Mouse (Mus musculus) embryonic facial prominence, embryonic 12.5 days (tissue): ENCODE results near the gene Sox6. TPM values are rescaled to one million over a fixed set of nuclear protein-coding genes. Genes with fewer than 3 reads are reported as not detected.

ENCODE experiments used
- ATAC-seq: fragments of 200-750 bp; cut with Nextera tagmentation; 2 replicates; pipeline ENCODE4 v1.8.0; 2017; ENCODE audit not compliant: insufficient number of reproducible peaks, insufficient read depth, low FRiP score, low TSS enrichment
- H3K27ac ChIP-seq: fragments of 300-500 bp; sonication (generic); 2 replicates; pipeline ENCODE4 v1.5.1; 2016; ENCODE audit warnings: mild to moderate bottlenecking
- H3K27me3 ChIP-seq: fragments of 300-500 bp; sonication (generic); 2 replicates; pipeline ENCODE4 v1.6.1; 2016; ENCODE audit warnings: mild to moderate bottlenecking, moderate library complexity
- H3K36me3 ChIP-seq: fragments of 300-500 bp; sonication (generic); 2 replicates; pipeline ENCODE4 v1.6.1; 2016; ENCODE audit warnings: mild to moderate bottlenecking
- H3K4me1 ChIP-seq: fragments of 300-500 bp; sonication (generic); 2 replicates; pipeline ENCODE4 v1.6.1; 2016
- H3K4me2 ChIP-seq: fragments of 300-500 bp; sonication (generic); replicated peaks from 2 replicates; pipeline ENCODE4 v1.6.1; 2016; ENCODE audit warnings: mild to moderate bottlenecking, moderate library complexity
- H3K4me3 ChIP-seq: fragments of 300-500 bp; sonication (generic); 2 replicates; pipeline ENCODE4 v1.5.1; 2016; ENCODE audit warnings: mild to moderate bottlenecking
- H3K9ac ChIP-seq: fragments of 300-500 bp; sonication (generic); 2 replicates; pipeline ENCODE4 v1.6.1; 2016; ENCODE audit warnings: mild to moderate bottlenecking, moderate library complexity
- H3K9me3 ChIP-seq: fragments of 300-500 bp; sonication (generic); 2 replicates; pipeline ENCODE4 v1.6.1; 2016; ENCODE audit warnings: mild to moderate bottlenecking, moderate library complexity
- WGBS: fragments of 180-500 bp; shearing (Covaris S2); methylation state at CpG from one replicate; pipeline ENCODE4 v1.1.7; 2016; 5-methylcytosine and 5-hydroxymethylcytosine counted together
- polyA plus RNA-seq: library from polyadenylated mRNA; unstranded; fragments of >200 nt; fragmentation: Nextera tagmentation; extraction: Ambion mirVana; gene quantifications from 2 replicates; pipeline ENCODE4 v1.2.1, GENCODE M21; 2016

The Sox6 gene
- polyA plus RNA-seq, 1 experiment from 2014 or later = 53.7 TPM

DNA sequence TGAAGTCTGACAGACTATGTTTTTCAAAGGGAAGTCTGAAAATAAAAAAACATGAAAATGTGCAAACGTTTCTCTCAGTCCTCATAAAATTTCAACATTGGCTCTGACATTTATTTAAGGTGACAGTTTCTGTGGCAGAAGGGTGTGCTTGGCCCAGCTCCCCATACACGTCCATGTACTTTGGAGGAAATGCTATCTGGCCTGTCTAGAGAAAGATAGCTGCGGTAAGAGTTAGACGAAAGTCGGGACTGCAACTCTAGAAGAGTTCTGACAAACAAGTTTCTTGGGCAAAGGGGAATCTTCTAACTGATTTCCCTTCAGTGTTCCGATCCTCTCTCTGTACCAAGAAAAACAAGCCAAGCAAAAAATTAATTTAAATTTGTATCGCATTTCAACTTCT lies 150.5 kb downstream of the Sox6 start:
- peaks cover 7% of the 10 kb centered on the region; the same call in 1 of the 2 replicates for H3K4me1 ChIP-seq
- no peaks in the 10 kb centered on the region for H3K9me3 ChIP-seq
- H3K27ac ChIP-seq = no peak overlapping the region
- H3K27me3 ChIP-seq = peaks cover 15% of the 10 kb centered on the region
- no peak overlapping the region for H3K4me2 ChIP-seq
- H3K4me3 ChIP-seq = no peak overlapping the region
- no peak overlapping the region for H3K9ac ChIP-seq
- no peak for ATAC-seq
- WGBS = 57% methylated on average over 7 of the region's 7 CpGs
- H3K36me3 ChIP-seq = no peaks in the 10 kb centered on the region

DNA sequence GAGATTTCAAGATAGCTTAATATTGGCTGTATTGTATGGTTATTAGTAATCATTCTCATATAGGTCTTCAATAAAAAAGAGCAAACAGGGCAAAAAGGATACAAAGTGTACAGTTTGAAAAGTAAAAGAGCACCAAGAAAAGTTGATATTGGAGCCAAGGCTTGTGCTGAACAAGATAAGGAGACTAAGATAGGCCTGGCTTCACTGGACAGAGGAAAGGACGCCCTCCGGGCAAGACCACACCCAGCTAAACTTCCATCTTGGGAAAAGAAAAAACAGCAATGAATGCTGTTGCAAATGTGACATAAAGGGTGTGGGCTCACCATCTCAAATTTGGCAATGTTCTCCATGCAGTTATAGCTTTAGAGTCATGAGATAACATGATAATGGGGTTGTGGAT lies 165.7 kb downstream of the Sox6 start:
- H3K4me1 ChIP-seq = peaks cover 5% of the 10 kb centered on the region; the same call in 1 of the 2 replicates
- 86% methylated on average over 2 of the region's 2 CpGs for WGBS
- no peak overlapping the region for H3K4me3 ChIP-seq
- no peak overlapping the region for H3K9ac ChIP-seq
- no peak overlapping the region for H3K27ac ChIP-seq
- no peaks in the 10 kb centered on the region for H3K9me3 ChIP-seq
- no peak for ATAC-seq
- no peak overlapping the region for H3K4me2 ChIP-seq
- no peaks in the 10 kb centered on the region for H3K27me3 ChIP-seq
- H3K36me3 ChIP-seq = no peaks in the 10 kb centered on the region

DNA sequence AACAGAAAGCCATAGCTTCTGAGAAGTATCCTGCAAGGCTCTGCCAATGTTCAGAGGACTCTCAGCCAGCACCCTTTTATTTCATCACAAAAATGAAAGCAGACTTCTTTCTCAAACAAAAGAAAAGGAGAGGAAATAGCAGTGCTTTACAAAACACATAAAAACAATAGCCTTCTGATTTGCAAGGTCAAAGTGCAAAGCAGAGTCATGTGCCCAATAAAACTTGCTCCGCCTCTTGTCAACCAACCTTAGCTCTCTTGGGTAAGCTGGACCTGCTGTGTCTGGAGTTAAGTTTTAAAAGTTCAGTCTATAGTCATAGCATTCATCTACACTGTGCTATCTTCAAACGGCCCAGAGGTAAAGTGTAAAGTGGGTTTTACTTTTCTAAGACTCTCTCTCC lies 170.1 kb downstream of the Sox6 start:
- Histone ChIP-seq H3K36me3 (no peaks in the 10 kb centered on the region), H3K27me3 (no peaks in the 10 kb centered on the region), H3K4me3 (no peak overlapping the region), H3K27ac (no peak overlapping the region), H3K4me2 (no peak overlapping the region), H3K4me1 (peaks cover 23% of the 10 kb centered on the region), H3K9me3 (no peaks in the 10 kb centered on the region), H3K9ac (no peak overlapping the region)
- ATAC-seq = no peak
- 79% methylated on average over 2 of the region's 2 CpGs for WGBS

DNA sequence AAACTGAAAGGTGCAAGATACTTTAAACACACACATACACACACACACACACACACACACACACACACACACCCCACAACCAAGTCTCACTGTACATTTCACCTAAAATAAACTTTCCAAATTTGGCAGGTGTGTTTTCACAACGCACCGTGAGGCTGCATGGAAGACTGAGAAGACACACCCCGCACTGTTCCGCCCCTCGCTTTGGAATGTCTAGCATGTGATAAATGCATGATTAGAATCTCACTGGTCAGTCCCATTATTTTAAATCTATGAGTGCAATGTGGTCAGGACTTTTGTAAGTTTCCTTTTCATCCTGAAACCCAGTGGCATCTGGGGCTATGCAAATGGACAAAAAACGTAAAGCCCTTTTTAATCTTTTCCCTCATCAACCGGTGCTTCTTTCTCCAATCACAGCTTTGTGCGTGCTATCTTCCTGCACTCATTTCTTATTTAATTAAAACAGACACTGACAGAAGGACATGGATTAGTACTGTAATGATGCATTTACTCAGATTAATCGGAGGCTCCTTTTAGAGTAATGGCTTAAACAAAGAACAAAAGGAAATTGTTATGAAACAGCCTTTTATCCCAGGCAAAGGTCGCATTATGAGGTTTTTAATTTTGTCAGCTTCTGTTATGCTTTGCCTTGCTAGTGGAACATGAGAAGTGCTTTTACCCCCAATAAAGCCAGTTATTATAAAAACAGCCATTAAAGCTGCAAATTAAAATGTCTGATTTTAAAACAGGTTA lies 170.9 kb downstream of the Sox6 start:
- ATAC-seq = no peak
- Histone ChIP-seq H3K27me3 (no peaks in the 10 kb centered on the region), H3K27ac (no peak overlapping the region), H3K4me2 (0 out of 2 replicates have a peak overlapping the region, but pooled peaks have one; percentile 1), H3K9me3 (no peaks in the 10 kb centered on the region), H3K4me1 (peaks cover 23% of the 10 kb centered on the region), H3K36me3 (no peaks in the 10 kb centered on the region), H3K9ac (no peak overlapping the region), H3K4me3 (no peak overlapping the region)
- 26% methylated on average over 10 of the region's 10 CpGs for WGBS

DNA sequence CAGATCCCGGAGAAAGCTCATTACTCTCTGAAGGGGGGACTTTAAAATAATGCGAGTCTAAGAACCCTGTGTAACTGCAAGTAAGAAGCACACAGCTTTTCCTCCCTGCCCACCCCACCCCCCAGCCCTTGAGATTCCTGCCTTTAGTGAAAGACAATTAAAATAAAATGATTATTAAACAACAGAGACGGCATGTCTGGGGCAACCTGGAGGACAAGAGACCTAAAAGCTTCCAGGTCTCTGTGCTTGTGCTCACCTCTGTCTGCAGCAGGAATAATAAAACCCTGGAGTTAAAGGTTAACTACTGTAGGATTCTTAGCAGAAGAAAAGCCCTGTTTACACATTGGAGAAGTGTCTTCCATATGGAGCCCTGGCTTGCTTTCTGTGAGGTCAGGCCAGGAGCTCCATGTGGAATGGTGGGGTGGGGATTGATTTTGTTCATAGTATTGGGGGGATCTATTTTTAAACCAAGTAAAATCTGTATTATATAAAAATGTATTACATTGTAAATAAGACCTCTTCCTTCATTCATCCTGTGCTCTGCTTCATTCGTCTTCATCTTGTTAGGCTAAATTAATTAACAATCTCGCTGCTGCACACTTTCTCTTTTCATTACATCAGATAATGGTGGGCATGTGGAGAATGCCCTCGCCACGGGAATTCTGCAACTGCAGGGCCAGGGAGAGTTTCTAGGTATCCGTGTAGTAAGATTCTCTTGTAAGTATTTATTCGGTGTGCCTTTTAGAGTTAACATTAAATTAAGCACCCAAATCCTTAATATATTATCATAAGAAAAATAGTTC lies 171.7 kb downstream of the Sox6 start:
- no peaks in the 10 kb centered on the region for H3K9me3 ChIP-seq
- H3K9ac ChIP-seq = no peak overlapping the region
- H3K4me3 ChIP-seq = no peak overlapping the region
- H3K27me3 ChIP-seq = no peaks in the 10 kb centered on the region
- H3K36me3 ChIP-seq = no peaks in the 10 kb centered on the region
- WGBS = 28% methylated on average over 9 of the region's 9 CpGs
- H3K4me2 ChIP-seq = no peak overlapping the region
- no peak overlapping the region for H3K27ac ChIP-seq
- no peak for ATAC-seq
- peaks cover 23% of the 10 kb centered on the region for H3K4me1 ChIP-seq

DNA sequence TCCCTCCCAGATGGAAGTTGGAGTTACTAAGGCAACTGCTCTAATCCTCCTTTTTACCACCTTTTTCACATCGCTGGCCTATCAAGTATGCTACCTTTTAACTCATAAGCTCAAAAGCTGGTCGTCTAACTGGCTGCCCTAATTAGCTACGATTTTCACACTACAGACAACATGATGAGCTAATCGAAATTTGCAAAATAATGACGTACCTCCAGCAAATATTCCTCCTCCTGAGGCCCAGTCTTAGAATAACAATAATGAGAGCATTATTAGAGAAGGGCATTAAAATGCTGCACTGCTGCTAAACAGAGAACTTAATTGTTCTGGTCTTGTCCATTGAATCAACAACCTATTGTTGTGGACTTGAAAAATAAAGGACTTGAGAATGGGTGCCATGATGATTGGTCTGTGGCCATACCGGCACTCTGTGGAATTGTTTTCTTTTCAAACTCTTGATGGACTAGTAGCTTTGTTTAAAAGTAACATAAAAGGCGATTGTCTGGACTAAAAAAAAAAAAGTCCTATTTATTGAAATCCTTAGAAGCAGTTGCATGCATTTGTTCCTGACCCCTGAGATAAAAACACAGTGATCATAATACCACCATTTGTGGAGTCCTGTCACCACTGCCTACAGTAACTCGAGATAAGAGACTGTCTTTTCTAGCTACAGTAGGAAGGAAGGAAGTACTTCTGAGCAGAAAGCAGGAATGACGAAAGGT lies 172.5 kb downstream of the Sox6 start:
- no peaks in the 10 kb centered on the region for H3K9me3 ChIP-seq
- no peaks in the 10 kb centered on the region for H3K36me3 ChIP-seq
- 0 out of 2 replicates have a peak, but pooled peaks have one; percentile 15 for ATAC-seq
- no peak overlapping the region for H3K4me3 ChIP-seq
- no peak overlapping the region for H3K27ac ChIP-seq
- H3K4me1 ChIP-seq = peaks cover 23% of the 10 kb centered on the region
- whole genome bisulfite sequencing = 19% methylated on average over 9 of the region's 9 CpGs
- H3K4me2 ChIP-seq = no peak overlapping the region
- no peak overlapping the region for H3K9ac ChIP-seq
- H3K27me3 ChIP-seq = no peaks in the 10 kb centered on the region

DNA sequence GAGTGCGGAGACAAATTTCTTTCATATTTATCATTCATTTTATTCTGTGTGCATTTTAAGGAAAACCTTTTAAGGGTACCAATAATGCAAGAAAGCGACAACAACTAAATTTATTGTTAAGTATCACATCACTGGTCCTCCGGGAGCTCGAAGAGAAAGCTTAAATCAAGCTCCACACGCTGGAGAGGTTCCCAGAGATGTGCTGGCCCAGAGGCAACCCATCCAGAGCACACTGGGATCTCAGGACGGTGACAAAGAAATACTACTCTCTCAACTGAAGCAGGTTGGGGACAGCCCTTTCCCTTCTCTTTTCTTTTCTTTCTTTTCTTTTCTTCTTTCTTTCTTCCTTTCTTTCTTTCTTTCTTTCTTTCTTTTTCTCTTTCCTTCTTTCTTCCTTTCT lies 173.4 kb downstream of the Sox6 start:
- ATAC-seq = no peak
- Histone ChIP-seq H3K4me2 (no peak overlapping the region), H3K9me3 (no peaks in the 10 kb centered on the region), H3K36me3 (no peaks in the 10 kb centered on the region), H3K4me1 (peaks cover 23% of the 10 kb centered on the region), H3K27ac (no peak overlapping the region), H3K27me3 (no peaks in the 10 kb centered on the region), H3K9ac (no peak overlapping the region), H3K4me3 (no peak overlapping the region)
- 54% methylated on average over 6 of the region's 6 CpGs for WGBS

DNA sequence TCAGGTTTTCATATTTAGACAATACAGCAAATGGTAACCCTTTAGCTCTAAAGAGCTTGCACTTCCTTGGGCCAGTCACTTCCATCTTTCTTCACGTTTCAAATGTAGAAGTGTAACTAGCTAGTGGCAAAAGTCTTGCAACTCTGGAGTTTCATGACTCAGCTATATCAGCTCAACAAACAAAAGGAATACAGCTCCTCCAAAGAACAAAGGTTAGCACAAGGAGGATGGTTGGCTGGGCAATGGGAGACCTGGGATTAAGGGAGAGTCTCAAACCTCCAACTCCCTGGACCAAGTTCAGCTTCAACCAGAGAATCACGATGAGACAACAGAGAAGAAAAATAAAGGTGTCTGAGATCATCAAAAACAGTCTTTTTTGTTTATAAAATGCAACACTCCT lies 174.2 kb downstream of the Sox6 start:
- no peaks in the 10 kb centered on the region for H3K9me3 ChIP-seq
- ATAC-seq = no peak
- no peak overlapping the region for H3K4me2 ChIP-seq
- WGBS = 38% methylated on average over 2 of the region's 2 CpGs
- no peak overlapping the region for H3K9ac ChIP-seq
- H3K4me3 ChIP-seq = no peak overlapping the region
- peaks cover 23% of the 10 kb centered on the region for H3K4me1 ChIP-seq
- no peak overlapping the region for H3K27ac ChIP-seq
- H3K27me3 ChIP-seq = no peaks in the 10 kb centered on the region
- H3K36me3 ChIP-seq = no peaks in the 10 kb centered on the region

DNA sequence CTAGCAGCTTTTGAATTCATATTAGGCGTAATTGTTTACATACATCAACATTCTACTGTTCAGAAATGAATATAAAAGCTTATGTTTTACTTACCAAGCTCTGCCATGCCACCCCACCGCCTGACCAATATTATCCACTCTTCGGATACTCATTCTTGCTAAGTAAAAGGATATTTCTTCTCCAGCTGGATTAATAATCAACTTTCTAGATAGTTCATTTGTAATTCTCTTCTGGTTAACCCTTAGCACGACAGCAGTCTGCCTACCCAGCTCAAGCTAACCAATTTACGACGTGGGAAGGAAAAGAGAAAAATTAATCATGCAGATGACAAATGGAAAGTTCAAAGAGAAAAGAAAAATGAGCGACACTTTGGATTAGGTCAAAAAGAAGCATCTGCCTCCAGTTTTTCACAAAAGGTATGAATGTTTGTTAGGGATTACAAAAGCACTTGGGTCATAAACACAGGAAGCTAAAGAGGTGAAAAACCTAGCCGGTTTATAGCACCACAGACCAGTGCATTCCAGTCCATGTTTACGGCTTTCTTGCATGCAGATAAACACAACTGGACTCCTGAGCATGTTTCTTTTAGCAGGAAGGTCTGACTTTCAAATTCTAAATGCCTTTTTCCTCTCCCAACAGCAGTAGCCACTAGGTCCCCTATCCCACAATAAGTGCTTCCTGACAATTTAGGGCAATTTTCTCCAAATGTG lies 178.8 kb downstream of the Sox6 start:
- H3K4me2 ChIP-seq = no peak overlapping the region
- no peaks in the 10 kb centered on the region for H3K36me3 ChIP-seq
- no peak overlapping the region for H3K4me3 ChIP-seq
- 62% methylated on average over 9 of the region's 9 CpGs for WGBS
- H3K9me3 ChIP-seq = no peaks in the 10 kb centered on the region
- H3K9ac ChIP-seq = no peak overlapping the region
- no peaks in the 10 kb centered on the region for H3K27me3 ChIP-seq
- no peaks in the 10 kb centered on the region for H3K4me1 ChIP-seq
- no peak overlapping the region for H3K27ac ChIP-seq
- ATAC-seq = no peak

DNA sequence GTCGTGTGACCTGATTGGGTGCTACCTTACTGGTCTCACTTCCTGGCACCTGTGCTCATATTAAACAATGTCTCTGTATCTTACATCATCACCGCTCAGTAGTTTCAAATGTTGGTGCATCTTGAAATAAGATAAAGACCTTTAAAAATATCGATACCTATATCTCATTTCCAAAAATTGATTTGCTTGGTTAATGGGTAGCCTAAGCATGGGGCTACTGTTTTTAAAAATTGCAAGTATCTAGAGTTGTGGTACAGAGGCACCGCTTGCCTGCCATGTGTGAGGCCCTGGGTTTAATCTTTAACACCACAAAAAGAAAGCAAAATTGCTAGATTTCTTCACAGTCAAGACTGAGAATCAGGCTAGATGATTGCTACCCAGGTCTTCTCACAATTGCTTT lies 187.5 kb downstream of the Sox6 start:
- H3K4me1 ChIP-seq = no peaks in the 10 kb centered on the region
- H3K4me2 ChIP-seq = no peak overlapping the region
- no peak overlapping the region for H3K9ac ChIP-seq
- 88% methylated on average over 4 of the region's 4 CpGs for WGBS
- H3K36me3 ChIP-seq = no peaks in the 10 kb centered on the region
- no peaks in the 10 kb centered on the region for H3K9me3 ChIP-seq
- no peak overlapping the region for H3K4me3 ChIP-seq
- no peak overlapping the region for H3K27ac ChIP-seq
- H3K27me3 ChIP-seq = no peaks in the 10 kb centered on the region
- no peak for ATAC-seq

DNA sequence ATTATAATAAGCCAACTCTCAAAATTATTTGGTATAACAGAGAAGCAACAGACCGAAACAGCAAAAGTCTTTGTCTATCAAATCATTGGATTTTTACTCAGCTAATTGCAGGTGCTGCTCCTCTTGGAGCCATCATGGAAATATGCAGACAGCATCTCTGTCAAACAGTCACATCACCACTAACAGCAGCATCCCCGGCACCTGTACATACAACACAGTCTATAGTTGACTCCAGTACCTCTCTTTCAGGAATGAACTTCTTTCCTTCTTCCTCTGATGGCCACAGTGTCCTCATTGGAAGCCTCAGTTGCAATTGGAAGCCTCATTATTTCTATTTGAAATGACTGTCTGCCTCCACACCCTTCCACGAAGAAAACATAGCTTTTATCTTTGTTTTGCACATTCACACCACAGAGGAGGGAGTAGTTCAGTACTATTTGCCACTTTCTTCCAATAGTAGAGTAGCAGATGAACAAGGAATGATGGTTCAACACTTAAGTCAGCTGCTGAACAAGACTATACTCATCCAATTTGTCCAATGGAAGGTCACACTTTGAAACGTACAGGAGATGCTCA lies 192.7 kb downstream of the Sox6 start:
- no peaks in the 10 kb centered on the region for H3K4me1 ChIP-seq
- no peak overlapping the region for H3K27ac ChIP-seq
- H3K36me3 ChIP-seq = no peaks in the 10 kb centered on the region
- H3K4me2 ChIP-seq = no peak overlapping the region
- H3K4me3 ChIP-seq = no peak overlapping the region
- H3K9me3 ChIP-seq = no peaks in the 10 kb centered on the region
- no peak overlapping the region for H3K9ac ChIP-seq
- H3K27me3 ChIP-seq = no peaks in the 10 kb centered on the region
- WGBS = 85% methylated on average over 4 of the region's 4 CpGs
- no peak for ATAC-seq
